Mouse (Mus musculus): ENCODE data around the gene Klhl30. TPM values are rescaled to one million over a fixed set of nuclear protein-coding genes. Genes with fewer than 3 reads are reported as not detected.

The Klhl30 gene
- total RNA-seq, 1 experiment from 2014 or later = not detected

GRCm38 (mm10) chr1:91411631-91412285 lies 60.9 kb downstream of the Klhl30 start:
- no peak for ATAC-seq (ENCODE audit: extremely low read depth, insufficient number of reproducible peaks, low FRiP score, poor library complexity, severe bottlenecking)

Other genes with a start within 250 kb of the Klhl30 start
- 1.5 TPM in 1 of 2 replicates, not detected in the other for gene Rbm44, start 205.9 kb upstream of the Klhl30 start, total RNA-seq (2017)
- gene Ramp1, start 171.2 kb upstream of the Klhl30 start, total RNA-seq (2017) = 10.1 and 10.8 TPM in 2 replicates
- 34.9 and 42.0 TPM in 2 replicates for gene Ube2f, start 100.7 kb upstream of the Klhl30 start, total RNA-seq (2017)
- 19.5 and 21.2 TPM in 2 replicates for gene Scly, start 52.7 kb upstream of the Klhl30 start, total RNA-seq (2017)
- gene Espnl, start 28.9 kb upstream of the Klhl30 start, total RNA-seq (2017) = 0.12 TPM in 2 replicates
- not detected in 2 replicates for gene Erfe, start 15.4 kb downstream of the Klhl30 start, total RNA-seq (2017)
- gene Ilkap, start 47.8 kb downstream of the Klhl30 start, total RNA-seq (2017) = 140 and 154 TPM in 2 replicates
- 19.1 and 25.7 TPM in 2 replicates for gene Hes6, start 63.0 kb downstream of the Klhl30 start, total RNA-seq (2017)
- 6.5 and 15.8 TPM in 2 replicates for gene Per2, start 108.3 kb downstream of the Klhl30 start, total RNA-seq (2017)
- gene Traf3ip1, start 143.6 kb downstream of the Klhl30 start, total RNA-seq (2017) = 7.2 and 8.4 TPM in 2 replicates
- gene Asb1, start 189.5 kb downstream of the Klhl30 start, total RNA-seq (2017) = 10.2 and 10.6 TPM in 2 replicates